In genomic region chr3:154467581-154468374, GRCm38 (mm10) we compare ENCODE assay signal across 10 mouse cellular contexts.
DNase-seq lines count a peak whose midpoint lies in the region; ATAC-seq lines count a peak whose summit lies in the region.
"Had no signal": no experiment of that assay in that cellular context is flagged by ENCODE, and none has a peak within 500 bp of the region (broad histone marks: within the 10 kb centered on the region; RNA-seq: fewer than 3 reads in every experiment).

No protein-coding gene starts in this region.

- H3K36me3 ChIP-seq in hindbrain, embryonic 12.5 days: no peaks in the 10 kb centered on the region
- H3K36me3 ChIP-seq in lung, embryonic 16.5 days (ENCODE audit: control insufficient read depth, insufficient read depth, low read length): no peaks in the 10 kb centered on the region
- H3K36me3 ChIP-seq: limb, embryonic 15.5 days had no signal

- no peak for ATAC-seq in frontal cortex, adult (ENCODE audit: low TSS enrichment)
- ATAC-seq in hindbrain, embryonic 12.5 days (ENCODE audit: low FRiP score): peak; percentile 48; the same call in 1 of the 2 replicates
- ATAC-seq in lung, embryonic 16.5 days (ENCODE audit: low read depth): peak; percentile 41; the same call in 1 of the 2 replicates

- H3K9ac ChIP-seq in hindbrain, embryonic 12.5 days: no peak overlapping the region
- no peak overlapping the region for H3K9ac ChIP-seq in lung, embryonic 16.5 days (ENCODE audit: low read length)
- H3K9ac ChIP-seq: limb, embryonic 15.5 days had no signal

- H3K27me3 ChIP-seq in hindbrain, embryonic 12.5 days: no peaks in the 10 kb centered on the region
- no peaks in the 10 kb centered on the region for H3K27me3 ChIP-seq in lung, embryonic 16.5 days (ENCODE audit: control insufficient read depth, insufficient read depth, low read depth, low read length)
- H3K27me3 ChIP-seq: CH12.LX; limb, embryonic 15.5 days had no signal

- H3K4me1 ChIP-seq in hindbrain, embryonic 12.5 days: 0 out of 2 replicates have a peak, but pooled peaks cover 4% of the 10 kb centered on the region
- H3K4me1 ChIP-seq in lung, embryonic 16.5 days (replicated peaks; ENCODE audit: control insufficient read depth, insufficient read depth, low read length): peaks cover 5% of the 10 kb centered on the region
- H3K4me1 ChIP-seq: limb, embryonic 15.5 days had no signal

- DNase-seq in frontal cortex, adult 2 months (ENCODE audit: extremely low spot score in 1 of 2, low spot score in 1 of 2): peak; percentile 16 to 42
- peak; percentile 14 for DNase-seq in urinary bladder, postnatal 14 days (ENCODE audit: low spot score)
- no peak for DNase-seq in urinary bladder, postnatal 36 days (ENCODE audit: low spot score in 2 of 2)
- peak; percentile 69 for DNase-seq in right cerebral cortex, postnatal 4 days
- DNase-seq in c-Kit-positive CD71-positive TER-119-positive erythroid progenitor cells, embryonic 14.5 days (ENCODE audit: low spot score): no peak

- no peak overlapping the region for H3K27ac ChIP-seq in hindbrain, embryonic 12.5 days
- H3K27ac ChIP-seq in lung, embryonic 16.5 days (ENCODE audit: low read length): no peak overlapping the region
- H3K27ac ChIP-seq: limb, embryonic 15.5 days had no signal

- 39% methylated on average over 13 of the region's 13 CpGs for WGBS in hindbrain, embryonic 12.5 days
- 12% methylated on average over 13 of the region's 13 CpGs for WGBS in lung, embryonic 16.5 days

- no peaks in the 10 kb centered on the region for H3K9me3 ChIP-seq in hindbrain, embryonic 12.5 days (replicated peaks)
- H3K9me3 ChIP-seq in lung, embryonic 16.5 days (ENCODE audit: control insufficient read depth, low read length): no peaks in the 10 kb centered on the region
- H3K9me3 ChIP-seq: limb, embryonic 15.5 days had no signal

- no peak overlapping the region for H3K4me3 ChIP-seq in hindbrain, embryonic 12.5 days
- H3K4me3 ChIP-seq in lung, embryonic 16.5 days (ENCODE audit: low read length): no peak overlapping the region
- H3K4me3 ChIP-seq: limb, embryonic 15.5 days had no signal

- peak overlapping the region; percentile 7; the same call in 1 of the 2 replicates for H3K4me2 ChIP-seq in hindbrain, embryonic 12.5 days (replicated peaks)
- peak overlapping the region; percentile 27 for H3K4me2 ChIP-seq in lung, embryonic 16.5 days (ENCODE audit: low read depth, low read length)
- H3K4me2 ChIP-seq: limb, embryonic 15.5 days had no signal

Comparison
In these comparisons a context has a peak if more than half of its experiments do, and no peak if none do; other contexts are left out.
1. DNase-seq: peak in frontal cortex, adult 2 months (2 of 2), urinary bladder, postnatal 14 days (single experiment) and right cerebral cortex, postnatal 4 days (single experiment); none in urinary bladder, postnatal 36 days (0 of 2) and c-Kit-positive CD71-positive TER-119-positive erythroid progenitor cells, embryonic 14.5 days (single experiment).